Mouse (Mus musculus): ENCODE results near the gene Nbl1.

DNA sequence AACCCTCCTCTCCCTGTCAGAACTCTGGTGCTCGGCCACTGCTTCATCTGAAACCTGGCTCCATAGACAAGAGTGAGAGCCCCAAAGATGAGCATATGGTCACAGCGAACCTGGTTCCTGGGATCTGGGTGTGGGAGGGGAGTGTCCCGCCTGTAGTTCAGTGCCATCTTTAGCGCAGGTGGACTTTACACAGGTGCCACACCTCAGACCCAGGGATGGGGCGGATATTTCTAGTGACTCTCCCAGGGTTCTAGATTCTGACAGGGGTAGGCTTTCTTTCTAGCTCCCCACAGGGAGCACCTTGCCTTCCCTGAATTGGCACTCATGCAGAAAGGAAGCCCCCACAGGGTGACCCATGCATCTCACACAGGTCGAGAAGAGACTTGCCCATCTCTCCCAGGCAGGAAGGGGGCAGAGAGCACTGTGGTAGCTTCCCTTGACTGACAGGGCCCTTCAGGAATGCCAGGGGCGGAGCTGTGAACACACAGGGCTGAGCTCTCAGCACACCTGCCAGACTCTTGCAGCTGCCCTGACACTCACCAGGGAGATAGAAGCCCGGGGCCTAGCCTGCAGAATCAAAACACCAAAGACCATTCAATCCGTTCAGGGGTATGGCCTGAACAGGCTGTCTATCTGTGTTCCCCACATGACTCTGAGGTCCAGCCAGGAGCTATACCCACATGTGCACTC is 3.7 kb downstream of the Nbl1 start:
- TF ChIP-seq BHLHE40 (IDR thresholded peaks at IDR 0.05; ENCODE audit: borderline replicate concordance, low read depth, low read length) (no peak), MYC (IDR thresholded peaks at IDR 0.05; ENCODE audit: low read depth, low read length) (no peak), CTCF (IDR thresholded peaks at IDR 0.05 in 2 of 3, conservative IDR thresholded peaks at IDR 0.05 in 1 of 3; ENCODE audit: control insufficient read depth in 1 of 3, insufficient read depth in 1 of 3, low read depth in 2 of 3, low read length in 3 of 3, poor library complexity in 1 of 3, severe bottlenecking in 1 of 3) (no peak), POLR2A (IDR thresholded peaks at IDR 0.05; ENCODE audit: control insufficient read depth in 1 of 2, insufficient read depth in 1 of 2, low read depth in 1 of 2, low read length in 2 of 2, poor library complexity in 1 of 2) (no peak), EP300 (IDR thresholded peaks at IDR 0.05; ENCODE audit: low read depth in 1 of 2, low read length in 2 of 2) (no peak), GABPA (IDR thresholded peaks at IDR 0.05; ENCODE audit: low read depth, low read length) (no peak), MEF2A (IDR thresholded peaks at IDR 0.05; ENCODE audit: extremely low read depth, insufficient replicate concordance, low read depth, low read length, poor library complexity, severe bottlenecking) (no peak), USF2 (IDR thresholded peaks at IDR 0.05; ENCODE audit: borderline replicate concordance in 1 of 2, insufficient read depth in 1 of 2, low read depth in 1 of 2, low read length in 2 of 2) (no peak), TAL1 (IDR thresholded peaks at IDR 0.05; ENCODE audit: low read length) (no peak), RAD21 (IDR thresholded peaks at IDR 0.05; ENCODE audit: low read depth, low read length) (no peak), KAT2A (conservative IDR thresholded peaks at IDR 0.05; ENCODE audit: low read depth, low read length) (no peak), MYB (IDR thresholded peaks at IDR 0.05; ENCODE audit: low read depth, low read length) (no peak)

Data from MEL (cell line).